Mouse (Mus musculus): Measurements from ENCODE around the gene Fahd1. TPM values are rescaled to one million over a fixed set of nuclear protein-coding genes. Genes with fewer than 3 reads are reported as not detected.
A peak's percentile ranks its signal among the peaks of the same experiment; 100 is the strongest.

Gene Fahd1
- 54.7 and 121 TPM in 2 replicates for polyA plus RNA-seq (2012; rRNA removed)

DNA sequence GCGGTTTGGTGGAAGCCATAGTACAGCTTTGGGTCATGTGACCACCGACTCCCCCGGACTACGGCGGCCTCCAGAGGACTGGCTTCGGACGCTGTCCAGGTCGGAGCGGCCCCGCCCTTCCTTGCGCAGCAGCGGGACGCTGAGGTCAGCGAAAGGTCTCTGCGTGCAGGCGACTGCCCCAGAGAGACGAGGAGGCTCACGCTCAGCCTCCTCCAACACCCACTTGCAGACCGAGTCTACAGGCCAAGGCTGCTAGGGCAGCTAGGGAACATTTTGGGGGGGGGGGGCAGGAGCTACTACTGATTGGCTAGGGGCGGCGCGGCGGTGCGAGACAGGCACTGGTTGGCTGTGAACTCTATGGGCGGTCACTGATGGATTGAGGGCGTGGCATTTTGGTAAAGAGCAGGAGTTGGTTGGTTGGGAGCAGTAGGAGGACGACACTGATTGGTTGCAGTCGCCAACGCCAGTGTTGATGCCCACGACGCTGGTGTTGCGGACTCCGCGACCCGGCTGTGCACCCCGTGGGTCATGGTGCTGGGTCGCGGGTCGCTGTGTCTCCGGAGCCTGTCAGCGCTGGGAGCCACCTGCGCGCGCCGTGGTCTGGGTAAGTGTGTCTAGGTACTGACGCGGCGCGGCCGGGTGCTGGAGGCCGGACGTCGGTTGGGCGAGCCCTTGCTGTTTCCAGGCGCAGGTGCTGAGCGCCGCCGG is at the start of gene Fahd1:
Gene Fahd1, minus strand, starts transcription at position 300 of the 708 bp plus-strand sequence.
- under 1% methylated on average over 58 of the region's 58 CpGs for WGBS
- peak; percentile 93 for DNase-seq (ENCODE audit: low read depth, low spot score)

DNA sequence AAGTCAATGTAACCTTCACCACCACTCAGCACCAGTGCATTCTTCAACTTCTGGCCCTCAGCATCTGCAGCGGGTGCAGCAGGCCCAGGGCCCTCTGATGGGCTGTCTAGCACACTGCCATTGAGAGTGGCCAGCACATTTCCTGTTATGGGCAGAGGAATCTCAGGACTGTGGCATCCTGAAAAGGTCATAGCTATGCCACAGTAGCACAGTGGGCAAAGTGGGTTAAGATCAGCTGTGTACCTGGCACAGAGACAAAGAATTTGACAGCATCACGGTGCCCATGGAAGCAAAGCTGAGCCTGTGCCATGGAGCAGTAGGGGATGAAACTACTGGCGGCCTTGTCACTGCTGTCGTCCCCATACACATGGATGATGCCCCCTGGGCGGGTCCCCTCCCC is 49.0 kb upstream of the Fahd1 start:
- no peak for DNase-seq (ENCODE audit: low read depth, low spot score)
- WGBS, result 80% methylated on average over 5 of the region's 5 CpGs

GRCm38 (mm10) chr17:24898041-24898854 is 48.1 kb upstream of the Fahd1 start:
- no peak for DNase-seq (ENCODE audit: low read depth, low spot score)
- WGBS, result 80% methylated on average over 4 of the region's 4 CpGs

- 82% methylated on average over 4 of the region's 4 CpGs for WGBS
- no peak for DNase-seq (ENCODE audit: low read depth, low spot score)
Measured at GRCm38 (mm10) chr17:24897600-24897999, 47.4 kb upstream of the Fahd1 start.

- 19% methylated on average over 11 of the region's 11 CpGs for WGBS
- DNase-seq (ENCODE audit: low read depth, low spot score), result no peak
Measured at GRCm38 (mm10) chr17:24896993-24897269, 46.8 kb upstream of the Fahd1 start.

- no peak for DNase-seq (ENCODE audit: low read depth, low spot score)
- 1% methylated on average over 50 of the region's 50 CpGs for WGBS
Measured at GRCm38 (mm10) chr17:24896241-24896992, 46.3 kb upstream of the Fahd1 start, which contains the start of gene Nme3. Nme3 (plus strand) TSS chr17:24896500.

DNA sequence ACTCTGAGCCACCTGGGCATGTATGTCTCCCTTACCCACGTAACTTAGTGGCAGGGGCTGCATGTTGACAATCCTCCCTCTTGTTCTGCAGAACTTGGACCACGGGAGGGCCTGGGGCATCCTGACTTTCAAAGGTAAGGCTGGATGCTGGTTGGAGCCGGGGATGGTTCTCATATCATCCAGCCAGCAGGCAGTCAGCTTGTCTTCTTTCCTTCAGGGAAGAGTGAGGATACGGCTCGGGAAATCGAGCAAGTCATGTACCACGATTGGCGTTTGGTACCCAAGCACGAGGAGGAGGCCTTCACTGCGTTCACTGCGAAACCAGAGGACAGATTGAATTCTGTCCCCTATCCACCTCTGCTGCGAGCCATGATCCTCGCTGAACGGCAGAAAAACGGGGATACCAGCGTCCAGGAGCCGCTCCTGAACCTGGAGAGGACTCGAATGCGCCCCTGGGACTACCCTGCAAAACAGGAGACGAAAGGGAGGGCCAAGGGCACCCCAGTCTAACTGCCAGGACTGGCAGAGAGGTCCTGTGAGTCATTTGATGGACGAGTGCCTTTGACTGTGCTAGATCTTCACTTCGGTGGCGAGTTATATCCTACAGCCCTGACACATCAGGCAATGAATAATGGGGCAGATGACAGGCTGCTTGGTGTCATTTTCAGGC is 45.5 kb upstream of the Fahd1 start:
- no peak for DNase-seq (ENCODE audit: low read depth, low spot score)
- WGBS, result 3% methylated on average over 23 of the region's 23 CpGs

- WGBS, result under 1% methylated on average over 62 of the region's 62 CpGs
- peak; percentile 64 for DNase-seq (ENCODE audit: low read depth, low spot score)
Measured at GRCm38 (mm10) chr17:24894995-24895547, 44.9 kb upstream of the Fahd1 start, which contains the start of the genes Eme2 and Mrps34. Eme2 (minus strand) TSS chr17:24895087. Mrps34 (plus strand) TSS chr17:24895116.

DNA sequence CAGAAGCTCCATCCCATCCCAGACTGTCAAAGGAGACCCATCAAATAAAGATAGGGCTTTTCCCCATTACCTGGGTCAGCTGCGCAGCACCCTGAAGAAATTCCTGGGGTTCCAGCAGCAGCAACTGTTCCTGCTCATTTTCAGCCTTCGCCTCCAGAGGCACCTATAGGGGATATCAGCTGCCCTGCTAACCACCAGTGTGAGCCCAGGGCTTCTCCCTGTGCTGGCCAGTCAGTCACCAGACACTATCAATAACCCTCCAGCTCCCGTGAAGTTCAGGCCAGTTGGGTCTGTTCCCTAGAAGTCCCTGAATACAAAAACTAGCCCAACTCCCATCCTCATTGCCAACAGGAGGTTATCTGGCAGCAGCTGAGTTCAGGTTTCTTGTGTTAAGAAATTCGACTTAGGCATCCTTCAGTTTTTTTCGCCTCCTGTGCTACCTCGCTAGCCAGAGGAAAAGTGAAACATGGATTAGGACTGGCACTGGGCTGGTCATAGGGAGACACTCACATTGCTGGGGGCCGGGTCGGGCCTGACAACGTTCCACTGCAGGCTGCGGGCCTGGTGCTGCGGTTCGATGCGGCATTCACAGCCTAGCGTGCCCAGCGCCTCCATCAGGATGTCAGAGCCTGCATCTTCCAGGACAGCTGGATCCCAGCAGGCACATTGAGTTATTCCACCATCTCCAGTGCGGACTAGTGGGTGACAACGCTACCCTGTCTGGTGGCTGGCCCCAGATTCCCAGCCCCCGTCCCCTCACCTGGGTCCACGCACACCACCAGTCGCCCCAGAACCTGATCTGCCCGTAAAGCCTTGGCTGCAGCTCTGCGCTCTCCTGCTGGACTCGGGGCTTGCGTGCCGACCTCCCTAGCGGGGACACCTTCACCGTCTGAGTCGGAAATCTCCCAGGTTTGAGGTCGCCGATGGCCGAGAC is 44.2 kb upstream of the Fahd1 start:
- no peak for DNase-seq (ENCODE audit: low read depth, low spot score)
- WGBS, result 8% methylated on average over 31 of the region's 31 CpGs

DNA sequence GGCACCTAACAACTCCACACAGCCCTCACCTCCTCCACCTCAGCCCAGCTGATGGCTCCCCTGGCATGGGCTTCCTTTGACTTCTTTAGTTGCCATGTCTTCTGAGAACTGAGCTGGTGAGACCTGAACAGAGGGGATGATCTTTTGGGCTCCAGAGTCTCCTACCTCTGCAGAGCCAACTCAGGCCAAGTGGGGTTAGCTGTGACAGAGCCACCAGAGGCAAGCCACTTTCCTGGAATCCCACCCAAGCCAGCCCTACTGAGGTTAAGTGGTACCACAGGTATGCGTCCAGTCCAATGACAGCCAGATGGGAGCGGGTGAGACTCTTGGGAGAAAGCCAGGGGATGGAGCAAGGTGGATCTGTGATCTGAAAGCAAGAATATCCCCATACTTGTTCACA is 43.1 kb upstream of the Fahd1 start:
- DNase-seq (ENCODE audit: low read depth, low spot score), result no peak
- 91% methylated on average over 2 of the region's 2 CpGs for WGBS

GRCm38 (mm10) chr17:24892785-24893184 is 42.6 kb upstream of the Fahd1 start:
- DNase-seq (ENCODE audit: low read depth, low spot score), result no peak
- 91% methylated on average over 12 of the region's 12 CpGs for WGBS

- 81% methylated on average over 13 of the region's 13 CpGs for WGBS
Measured at GRCm38 (mm10) chr17:24891321-24891720, 41.2 kb upstream of the Fahd1 start.

GRCm38 (mm10) chr17:24890151-24891092 is 40.3 kb upstream of the Fahd1 start:
- DNase-seq (ENCODE audit: low read depth, low spot score), result no peak
- 85% methylated on average over 19 of the region's 19 CpGs for WGBS

More at GRCm38 (mm10) chr17:24891321-24891720, 41.2 kb upstream of the Fahd1 start:
- DNase-seq (ENCODE audit: low read depth, low spot score), result no peak

DNA sequence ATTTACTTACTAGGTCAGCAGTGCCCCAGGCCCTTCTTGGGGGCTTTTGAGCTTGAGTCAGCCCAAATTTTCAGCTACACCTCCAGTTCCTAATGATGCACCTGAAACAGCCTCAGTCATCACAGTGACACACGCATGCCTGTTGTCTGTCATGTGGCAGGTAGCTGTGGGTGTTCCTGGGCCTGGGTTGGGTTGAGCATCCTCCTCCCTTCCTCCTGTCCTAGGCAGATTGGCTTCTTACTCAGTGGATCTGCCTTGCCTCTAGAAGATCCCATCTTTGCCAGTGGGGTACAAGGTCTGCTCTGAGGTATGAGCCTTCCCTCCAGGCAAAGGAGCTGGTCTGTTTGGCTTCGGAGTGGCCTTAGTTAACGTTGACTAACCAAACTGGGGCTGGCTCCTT is 38.7 kb upstream of the Fahd1 start:
- WGBS, result 77% methylated on average over 3 of the region's 3 CpGs
- DNase-seq (ENCODE audit: low read depth, low spot score), result no peak

DNA sequence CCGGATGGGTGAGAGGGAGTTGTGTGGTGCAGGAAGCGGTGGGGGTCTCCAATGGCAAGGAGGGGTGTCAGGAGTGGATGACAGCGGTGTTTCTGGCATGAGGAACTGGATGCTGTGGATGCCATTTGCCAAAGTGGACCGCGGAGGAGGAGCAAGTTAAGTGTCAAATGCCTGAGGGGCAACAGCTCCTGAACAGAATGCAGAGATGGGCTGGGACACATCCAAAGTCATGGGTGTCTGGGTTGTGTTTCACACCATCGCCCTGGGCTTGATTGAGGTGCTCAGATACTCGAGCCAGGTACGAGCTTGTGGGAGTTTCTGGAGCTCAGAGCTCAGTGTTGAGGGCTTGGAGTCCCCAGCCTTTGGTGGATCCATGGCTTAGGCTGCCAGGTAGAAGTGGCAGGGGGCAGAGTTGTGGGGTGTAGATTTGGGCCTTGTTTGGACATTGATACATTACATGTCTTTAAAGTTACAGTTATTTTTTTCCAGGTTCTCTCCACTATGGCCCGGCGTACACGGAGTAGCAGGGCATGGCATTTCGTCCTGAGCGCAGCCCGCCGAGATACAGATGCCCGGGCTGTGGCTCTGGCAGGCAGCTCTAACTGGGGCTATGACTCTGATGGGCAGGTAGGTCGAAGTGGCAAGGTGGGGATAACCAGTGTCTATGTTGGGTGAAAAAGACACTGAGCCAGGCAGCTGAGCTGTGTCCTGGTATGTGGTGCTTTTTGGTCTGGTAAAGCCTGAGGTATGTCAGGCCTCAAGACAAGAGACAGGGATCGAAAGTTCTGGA is 37.3 kb upstream of the Fahd1 start:
- DNase-seq (ENCODE audit: low read depth, low spot score), result no peak
- 49% methylated on average over 18 of the region's 18 CpGs for WGBS

DNA sequence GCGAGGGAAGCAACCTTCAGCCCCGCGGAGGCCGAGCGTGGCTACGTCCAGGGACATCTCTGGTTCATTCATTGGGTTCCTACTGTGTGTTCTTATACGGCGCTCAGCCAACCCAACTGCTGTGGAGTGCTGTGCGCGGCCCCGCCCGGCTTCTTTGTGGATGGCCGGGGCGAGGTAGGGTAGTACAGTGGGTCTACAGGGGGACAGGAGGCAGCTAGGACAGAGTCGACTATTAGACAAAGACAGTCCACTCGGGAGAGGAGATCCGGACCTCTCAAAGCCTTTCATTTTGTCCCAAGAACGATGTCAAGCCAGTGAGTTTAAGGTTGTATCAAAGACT is 36.7 kb upstream of the Fahd1 start:
- no peak for DNase-seq (ENCODE audit: low read depth, low spot score)
- under 1% methylated on average over 18 of the region's 18 CpGs for WGBS
